Mouse (Mus musculus) macrophage (primary cell): ENCODE measurements around the gene Csrnp1. TPM values are rescaled to one million over a fixed set of nuclear protein-coding genes. Genes with fewer than 3 reads are reported as not detected.

Source experiments
- H3K27ac ChIP-seq: fragments of 350-480 bp; formaldehyde crosslinking; 2 replicates; pipeline ENCODE4 v1.9.0; 2021
- H3K36me3 ChIP-seq: fragments of 350-480 bp; formaldehyde crosslinking; 2 replicates; pipeline ENCODE4 v1.9.0; 2021; ENCODE audit errors: inconsistent target
- H3K4me3 ChIP-seq: fragments of 350-480 bp; formaldehyde crosslinking; 2 replicates; pipeline ENCODE4 v1.9.0; 2021; ENCODE audit errors: inconsistent target
- H3K79me2 ChIP-seq: fragments of 350-480 bp; formaldehyde crosslinking; 2 replicates; pipeline ENCODE4 v1.9.0; 2021; ENCODE audit errors: inconsistent target
- WGBS: methylation state at CpG from one replicate; pipeline ENCODE4 v1.1.7; 2026; ENCODE audit warnings: inconsistent platforms; ENCODE audit not compliant: missing documents; 5-methylcytosine and 5-hydroxymethylcytosine counted together
- polyA plus RNA-seq: library from polyadenylated mRNA; stranded (reverse); fragments of 250-400 nt; gene quantifications from 3 replicates; pipeline ENCODE4 v1.2.4, GENCODE M21; 2018; ENCODE audit warnings: inconsistent platforms
- total RNA-seq, 78 experiments: library from RNA; depleted of rRNA; stranded (reverse); fragments of 250-400 nt; gene quantifications; 1 replicate in 9 of 78; 2 replicates in 24 of 78; 3 replicates in 43 of 78; 4 replicates in 2 of 78; pipeline ENCODE4 v1.2.4; 2018; ENCODE audit warnings: inconsistent platforms in 56 of 78

Csrnp1 gene
- 100 to 1,000 TPM in 15 of 26 experiments, 10 to 100 TPM in 10, 1 to 10 TPM in 1; 10.0 to 493 (median 150) TPM for total RNA-seq (2018; cell fraction: chromatin; rRNA removed)
- total RNA-seq (2018; cell fraction: cytosol; rRNA removed): 100 to 1,000 TPM in 12 of 26 experiments, 10 to 100 TPM in 13, 1 to 10 TPM in 1; 8.5 to 831 (median 91.1) TPM
- total RNA-seq (2018; cell fraction: nucleus; rRNA removed): 100 to 1,000 TPM in 18 of 26 experiments, 10 to 100 TPM in 8; 12.4 to 779 (median 246) TPM
- polyA plus RNA-seq: 5.0 to 8.4 TPM (median 8.0 TPM) in 3 replicates

DNA sequence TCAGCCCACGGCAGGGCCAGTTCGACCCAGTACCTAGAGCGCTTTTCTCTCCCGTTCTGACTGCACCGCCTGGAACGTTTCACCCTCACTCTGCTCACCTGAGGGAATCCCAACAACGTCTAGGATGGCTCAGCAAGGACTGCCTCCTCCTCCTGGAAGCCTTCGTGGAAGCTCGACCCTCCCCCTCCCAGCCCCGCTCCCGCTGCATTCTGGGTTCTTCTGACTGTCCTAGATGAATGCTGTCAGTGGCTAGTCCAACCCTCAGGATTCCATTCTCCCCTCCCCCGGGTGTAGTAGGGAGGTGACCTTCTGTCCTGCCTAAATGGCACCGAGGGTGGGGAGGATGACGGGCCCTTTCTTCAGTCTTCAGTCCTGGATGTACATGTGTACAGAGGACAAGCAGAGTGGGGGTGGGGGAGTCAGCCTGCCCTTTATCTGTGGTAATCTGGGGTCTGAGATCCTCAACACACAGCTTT is at the start of gene Csrnp1:
Gene Csrnp1, minus strand, starts transcription at position 123 of the 476 bp plus-strand sequence.
- Histone ChIP-seq H3K79me2 (peaks cover 36% of the 10 kb centered on the region), H3K36me3 (no peaks in the 10 kb centered on the region), H3K4me3 (peak within 1 kb of the TSS; percentile 47), H3K27ac (no peak within 1 kb of the TSS)
- 74% methylated on average over 13 of the region's 14 CpGs for WGBS

DNA sequence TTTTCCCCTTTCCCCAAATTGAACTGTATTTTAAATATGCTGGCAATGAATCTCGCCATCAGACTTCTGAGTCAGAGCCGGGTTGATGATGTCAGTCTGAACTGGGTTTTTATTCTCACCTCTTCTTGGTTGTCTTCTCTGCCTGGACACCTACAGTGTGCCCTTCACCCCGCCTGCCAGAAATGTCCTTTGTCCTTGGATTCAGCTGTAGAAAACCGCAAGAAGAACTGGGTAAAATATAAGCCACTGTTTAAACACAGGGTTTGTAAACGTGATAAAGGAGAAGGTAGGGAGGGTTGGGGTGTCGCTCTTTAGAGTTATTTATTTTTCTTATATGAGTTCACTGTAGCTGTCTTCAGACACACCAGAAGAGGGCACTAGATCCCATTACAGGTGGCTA is 48.3 kb upstream of the Csrnp1 start:
- H3K79me2 ChIP-seq: no peaks in the 10 kb centered on the region
- no peaks in the 10 kb centered on the region for H3K36me3 ChIP-seq
- H3K4me3 ChIP-seq: no peak overlapping the region
- 92% methylated on average over 6 of the region's 6 CpGs for WGBS
- H3K27ac ChIP-seq: no peak overlapping the region

DNA sequence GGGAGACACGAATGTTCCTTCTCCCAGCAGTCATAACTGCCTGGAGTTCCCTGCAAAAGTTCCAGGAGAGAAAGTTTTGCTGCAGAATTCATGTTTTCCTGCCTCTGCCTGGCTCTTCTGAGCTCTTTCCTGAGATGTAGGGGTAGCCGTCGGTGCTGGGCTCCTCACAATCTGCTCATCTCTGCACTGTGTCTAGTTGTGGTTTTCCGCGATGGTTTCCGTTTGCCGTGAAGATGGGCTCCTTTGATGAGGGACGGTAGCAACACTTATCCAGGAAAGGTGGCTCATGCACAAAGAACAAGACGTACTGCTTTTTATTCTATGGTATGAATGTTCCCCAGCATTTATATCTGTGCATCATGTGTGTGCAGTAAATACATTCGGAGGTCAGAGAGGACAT is 46.0 kb upstream of the Csrnp1 start:
- WGBS: 79% methylated on average over 10 of the region's 10 CpGs
- H3K36me3 ChIP-seq: no peaks in the 10 kb centered on the region
- H3K4me3 ChIP-seq: no peak overlapping the region
- no peak overlapping the region for H3K27ac ChIP-seq
- no peaks in the 10 kb centered on the region for H3K79me2 ChIP-seq

DNA sequence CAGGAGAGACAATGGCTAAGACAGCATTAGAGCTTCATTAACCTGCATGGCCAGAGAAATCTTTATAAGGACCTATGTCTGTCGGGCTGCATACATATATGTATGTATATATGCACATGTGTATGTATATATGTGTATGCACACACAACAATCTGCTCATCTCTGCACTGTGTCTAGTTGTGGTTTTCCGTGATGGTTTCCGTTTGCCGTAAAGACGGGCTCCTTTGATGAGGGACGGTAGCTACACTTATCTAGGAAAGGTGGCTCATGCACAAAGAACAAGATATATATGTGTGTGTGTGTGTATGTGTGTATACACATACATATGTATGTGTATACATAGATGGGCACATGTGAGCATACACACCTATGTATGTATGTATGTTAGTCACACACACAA is 45.4 kb upstream of the Csrnp1 start:
- H3K27ac ChIP-seq: no peak overlapping the region
- H3K4me3 ChIP-seq: no peak overlapping the region
- H3K79me2 ChIP-seq: no peaks in the 10 kb centered on the region
- WGBS: 98% methylated on average over 6 of the region's 6 CpGs
- no peaks in the 10 kb centered on the region for H3K36me3 ChIP-seq

DNA sequence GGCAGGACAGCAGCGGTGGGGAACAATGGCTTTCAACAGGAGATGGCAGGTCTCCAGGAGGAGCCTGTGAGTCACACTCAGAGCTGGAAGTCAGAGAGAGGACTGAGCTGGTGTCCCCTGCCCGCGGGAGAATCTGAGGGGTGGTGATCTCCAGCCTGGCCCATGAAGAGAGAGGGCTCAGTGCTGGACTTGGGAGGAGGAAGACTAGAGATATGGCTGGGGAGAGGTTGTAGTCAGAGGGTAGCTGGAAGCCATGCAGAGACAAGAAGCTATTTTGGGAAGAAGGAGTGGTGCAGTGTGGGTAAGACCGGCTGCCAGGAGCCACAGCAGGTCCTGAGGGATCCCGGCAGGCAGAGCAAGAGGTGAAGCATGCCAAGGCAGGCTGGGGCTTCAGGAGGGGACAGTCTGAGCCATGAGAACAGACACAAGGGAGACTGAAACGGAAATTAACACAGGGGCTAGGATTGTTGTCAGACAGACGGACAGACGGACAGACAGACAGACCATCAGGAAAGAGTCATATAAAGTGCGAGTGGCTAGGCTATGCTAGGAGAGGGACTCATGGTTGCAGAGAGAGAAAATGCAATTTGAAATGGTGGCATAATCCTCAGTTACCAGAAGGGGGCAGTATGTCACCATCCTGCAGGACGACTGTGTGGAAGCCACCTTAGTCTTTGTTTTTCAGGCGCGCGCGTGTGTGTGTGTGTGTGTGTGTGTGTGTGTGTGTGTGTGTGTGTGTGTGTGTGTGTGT is 43.1 kb upstream of the Csrnp1 start:
- H3K27ac ChIP-seq: no peak overlapping the region
- no peaks in the 10 kb centered on the region for H3K36me3 ChIP-seq
- 19% methylated on average over 14 of the region's 14 CpGs for WGBS
- no peak overlapping the region for H3K4me3 ChIP-seq
- H3K79me2 ChIP-seq: no peaks in the 10 kb centered on the region

DNA sequence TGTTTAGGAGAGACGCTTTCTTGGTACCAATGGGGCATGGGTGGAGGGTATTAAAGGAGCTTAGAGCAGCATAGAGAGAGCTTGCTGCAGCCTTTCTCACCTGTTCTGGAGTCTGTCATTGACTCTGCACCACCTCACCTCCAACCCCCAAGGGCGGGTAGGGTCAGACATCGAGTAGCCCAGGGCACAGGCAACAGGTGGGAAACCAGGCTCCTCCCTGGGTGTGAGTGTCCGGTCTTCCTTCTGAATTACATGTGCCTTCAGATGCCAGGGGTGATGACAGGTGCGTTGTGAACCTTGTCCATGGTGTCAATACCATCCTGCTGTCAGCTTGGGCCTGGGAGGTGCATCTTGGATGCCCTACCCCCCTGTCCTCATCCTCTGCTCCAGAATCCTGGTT is 40.2 kb upstream of the Csrnp1 start:
- Histone ChIP-seq H3K27ac (no peak overlapping the region), H3K36me3 (no peaks in the 10 kb centered on the region), H3K79me2 (no peaks in the 10 kb centered on the region), H3K4me3 (no peak overlapping the region)
- 85% methylated on average over 5 of the region's 5 CpGs for WGBS

DNA sequence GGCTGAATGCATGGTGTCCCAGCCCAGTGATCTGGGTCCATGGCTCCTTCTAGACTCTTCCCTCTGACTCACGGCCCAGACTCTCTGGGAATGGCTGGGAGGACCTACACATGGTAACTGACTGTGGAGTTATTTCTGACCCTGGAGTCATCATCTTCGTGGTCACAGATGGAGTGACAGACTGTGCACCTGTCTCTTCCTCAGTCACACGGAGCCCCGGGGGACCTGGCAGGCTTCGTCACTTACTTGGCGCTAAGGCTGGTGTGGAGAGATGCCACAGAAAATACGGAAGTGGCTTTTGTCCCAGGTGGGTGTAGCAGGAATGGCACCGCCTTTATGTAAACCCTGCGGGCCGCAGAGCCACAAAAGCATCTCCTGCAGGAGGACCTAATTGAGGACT is 39.7 kb upstream of the Csrnp1 start:
- no peaks in the 10 kb centered on the region for H3K36me3 ChIP-seq
- H3K27ac ChIP-seq: no peak overlapping the region
- no peaks in the 10 kb centered on the region for H3K79me2 ChIP-seq
- 67% methylated on average over 10 of the region's 10 CpGs for WGBS
- H3K4me3 ChIP-seq: no peak overlapping the region

DNA sequence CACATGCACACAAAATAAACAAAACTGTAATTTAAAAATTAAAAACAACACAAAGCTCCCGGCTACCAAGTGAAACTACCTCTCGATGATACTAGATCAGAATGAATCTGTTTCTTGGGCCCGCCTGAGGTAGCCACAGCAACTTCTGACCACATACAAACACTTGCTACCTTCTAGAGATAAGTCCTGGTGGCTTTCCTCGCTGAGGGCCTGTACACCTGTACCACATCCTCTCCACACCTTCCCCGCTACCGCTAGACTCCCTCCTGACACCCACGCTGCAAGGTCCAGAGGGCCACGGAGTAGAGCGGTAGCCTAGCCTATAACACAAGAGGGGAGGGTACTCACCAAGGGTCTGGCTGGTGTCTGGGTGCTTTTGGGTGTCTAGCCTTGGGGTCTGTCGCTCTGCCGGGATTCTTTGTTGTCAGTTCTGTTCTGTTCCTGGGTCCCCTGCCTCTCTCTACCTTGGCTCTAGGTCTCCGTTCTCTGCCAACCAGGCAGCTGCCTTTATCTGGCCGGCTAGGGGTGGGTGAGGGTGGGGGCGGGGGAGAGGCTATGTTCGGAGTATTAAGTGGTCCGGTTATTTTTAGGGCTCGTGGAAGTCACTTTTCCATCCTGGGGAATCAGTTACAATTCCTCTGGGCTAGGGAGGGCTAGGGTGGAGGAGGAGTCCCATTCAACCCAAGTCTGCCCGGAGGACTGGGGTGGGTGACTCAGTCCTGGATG is 38.8 kb upstream of the Csrnp1 start, which contains the start of gene Xirp1:
Gene Xirp1, minus strand, starts transcription at position 513 of the 726 bp plus-strand sequence.
- H3K4me3 ChIP-seq: no peak within 1 kb of the TSS
- no peaks in the 10 kb centered on the region for H3K79me2 ChIP-seq
- 90% methylated on average over 18 of the region's 18 CpGs for WGBS
- no peaks in the 10 kb centered on the region for H3K36me3 ChIP-seq
- no peak within 1 kb of the TSS for H3K27ac ChIP-seq

DNA sequence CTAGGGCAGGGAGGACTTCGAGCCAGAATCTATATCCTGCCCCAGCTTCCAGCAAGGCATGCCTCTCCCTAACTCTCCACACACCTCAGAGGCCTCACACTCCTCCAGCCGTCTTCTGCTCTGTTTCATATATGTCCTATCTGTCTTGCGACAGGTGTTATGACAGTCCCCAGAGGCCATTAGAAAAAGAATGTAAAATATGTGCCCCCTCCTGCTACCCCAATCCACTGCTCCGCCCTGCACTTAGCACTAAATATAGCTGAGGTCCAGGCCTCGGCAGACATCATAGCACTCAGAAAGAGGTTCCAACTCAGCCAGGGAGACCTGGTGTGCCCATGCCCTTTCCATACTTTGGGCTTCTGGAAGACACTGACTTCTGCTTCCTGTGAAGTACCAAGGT is 36.7 kb upstream of the Csrnp1 start:
- no peak overlapping the region for H3K4me3 ChIP-seq
- H3K36me3 ChIP-seq: no peaks in the 10 kb centered on the region
- no peak overlapping the region for H3K27ac ChIP-seq
- H3K79me2 ChIP-seq: no peaks in the 10 kb centered on the region
- 82% methylated on average over 5 of the region's 5 CpGs for WGBS

DNA sequence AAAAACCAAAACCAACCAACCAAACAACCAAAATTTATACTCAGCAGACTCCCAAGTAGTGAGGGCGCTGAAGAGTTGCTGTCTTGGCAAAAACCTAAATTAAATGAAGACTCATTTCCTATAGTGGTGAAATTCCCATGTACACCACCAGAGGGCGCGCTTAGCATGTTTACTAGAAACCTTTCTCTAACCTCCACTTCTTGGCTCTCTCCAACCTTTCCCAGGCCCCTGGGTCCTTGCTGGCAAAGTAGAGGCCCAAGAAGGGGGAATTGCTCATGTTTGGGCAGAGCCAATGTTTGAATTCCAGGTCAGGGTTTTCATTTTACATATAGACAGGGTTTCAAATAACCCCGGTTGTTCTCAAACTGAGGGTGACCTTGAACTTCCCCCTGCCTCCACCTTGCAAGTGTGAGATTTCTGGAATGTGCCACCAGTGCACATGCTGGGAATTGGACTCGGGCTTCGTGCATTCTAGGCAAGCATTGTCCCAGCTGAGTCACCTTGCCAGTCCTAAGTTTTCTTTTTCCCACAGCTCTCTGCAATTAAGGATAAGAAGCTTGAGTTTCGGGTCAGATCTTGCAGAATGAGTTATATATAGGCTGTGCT is 35.9 kb upstream of the Csrnp1 start:
- Histone ChIP-seq H3K4me3 (no peak overlapping the region), H3K27ac (no peak overlapping the region), H3K36me3 (no peaks in the 10 kb centered on the region), H3K79me2 (no peaks in the 10 kb centered on the region)
- WGBS: 35% methylated on average over 7 of the region's 7 CpGs

DNA sequence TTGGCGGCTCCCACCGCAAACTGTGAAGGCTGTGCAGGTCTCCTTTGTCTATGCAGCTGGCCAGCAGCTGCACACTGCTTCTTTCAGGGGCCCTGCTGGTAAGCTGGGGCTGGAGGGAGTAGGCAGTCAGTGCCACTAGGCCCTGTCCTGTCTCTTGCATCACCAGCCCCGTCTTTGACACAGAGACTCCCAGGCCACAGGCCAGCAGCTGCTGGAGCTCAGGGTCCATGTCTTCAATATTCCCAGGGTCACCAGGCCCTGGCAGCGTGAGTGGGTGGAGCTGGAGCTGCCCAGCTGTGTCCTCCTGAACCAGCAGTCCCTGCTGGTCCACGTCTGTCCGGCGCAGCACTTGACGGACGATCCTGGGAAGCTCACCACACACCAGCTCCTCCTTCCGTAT is 32.5 kb upstream of the Csrnp1 start:
- no peak overlapping the region for H3K4me3 ChIP-seq
- 93% methylated on average over 10 of the region's 10 CpGs for WGBS
- no peaks in the 10 kb centered on the region for H3K79me2 ChIP-seq
- H3K36me3 ChIP-seq: no peaks in the 10 kb centered on the region
- H3K27ac ChIP-seq: no peak overlapping the region

DNA sequence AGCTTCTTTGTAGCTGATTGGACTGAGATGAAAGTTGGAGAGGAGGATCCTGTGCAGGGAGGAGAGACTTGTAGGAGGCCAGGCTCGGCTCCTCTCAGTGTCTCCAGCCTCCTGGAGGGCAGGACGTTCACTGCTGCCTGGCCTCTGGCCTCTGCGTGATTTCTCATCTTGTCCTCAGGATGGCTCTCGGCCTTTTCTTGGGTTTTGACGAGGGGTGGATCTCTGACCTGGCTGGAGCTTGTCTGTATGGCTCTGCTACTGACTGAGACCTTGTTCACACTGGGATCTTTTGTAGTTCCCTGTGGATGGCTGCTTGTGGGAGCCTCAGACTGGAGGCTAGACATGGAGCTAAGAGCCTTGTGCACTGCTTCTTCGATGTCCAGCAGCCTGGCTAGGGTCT is 30.4 kb upstream of the Csrnp1 start:
- Histone ChIP-seq H3K36me3 (no peaks in the 10 kb centered on the region), H3K27ac (no peak overlapping the region), H3K79me2 (no peaks in the 10 kb centered on the region), H3K4me3 (no peak overlapping the region)
- WGBS: 91% methylated on average over 6 of the region's 6 CpGs

DNA sequence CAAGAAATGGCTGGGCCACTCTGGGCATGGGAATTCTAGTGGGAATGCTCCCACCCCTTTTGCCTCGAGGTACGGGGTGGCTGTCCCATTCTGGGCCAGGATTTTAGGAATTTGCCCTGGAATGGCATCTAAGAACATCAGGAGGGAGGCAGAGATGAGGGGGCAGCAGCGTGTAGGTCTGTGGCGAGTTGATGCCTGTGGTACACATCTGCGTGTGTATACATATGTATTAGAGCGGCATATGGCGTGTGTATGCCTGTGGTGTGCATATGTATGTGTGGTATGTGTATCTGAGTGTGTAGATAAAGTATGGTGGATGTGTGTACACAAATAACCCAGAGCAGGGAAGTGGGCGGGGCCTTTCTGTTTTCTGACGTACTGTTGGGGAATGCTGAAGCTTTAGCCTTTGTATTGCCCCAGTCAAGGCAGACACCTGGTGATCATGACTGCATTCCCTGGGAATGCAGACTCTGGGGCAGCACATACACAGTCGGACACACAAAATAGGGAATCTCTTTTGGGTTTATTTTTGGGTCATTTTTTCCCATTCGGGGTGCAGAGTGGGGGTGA is 28.9 kb upstream of the Csrnp1 start:
- no peak overlapping the region for H3K4me3 ChIP-seq
- 86% methylated on average over 11 of the region's 11 CpGs for WGBS
- H3K27ac ChIP-seq: peak overlapping the region; percentile 36
- no peaks in the 10 kb centered on the region for H3K79me2 ChIP-seq
- H3K36me3 ChIP-seq: no peaks in the 10 kb centered on the region

DNA sequence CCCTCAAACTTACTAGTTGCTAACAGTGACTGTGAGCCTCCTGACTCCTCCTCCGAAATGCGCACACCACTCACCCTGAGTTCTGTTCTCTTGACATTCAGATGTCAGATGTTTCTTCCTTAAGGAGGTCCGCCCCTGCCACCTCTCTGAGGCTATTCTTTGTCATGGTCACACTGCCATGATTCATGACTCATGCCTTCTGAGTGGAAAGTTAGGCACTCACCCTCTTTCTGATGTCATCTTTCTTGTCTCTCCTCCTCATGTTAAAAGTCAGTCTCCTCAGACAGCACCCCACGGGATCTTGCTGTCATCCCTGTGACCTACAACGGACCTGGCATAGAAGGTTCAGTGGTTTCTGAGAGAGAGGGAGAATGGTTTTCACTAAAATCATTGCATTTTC is 28.3 kb upstream of the Csrnp1 start:
- 82% methylated on average over 5 of the region's 5 CpGs for WGBS
- peak overlapping the region; percentile 36 for H3K27ac ChIP-seq

More for the DNA sequence above, 28.3 kb upstream of the Csrnp1 start:
- Histone ChIP-seq H3K4me3 (no peak overlapping the region), H3K79me2 (no peaks in the 10 kb centered on the region), H3K36me3 (no peaks in the 10 kb centered on the region)
